Mouse (Mus musculus): Measurements from ENCODE around the gene Negr1. TPM values are rescaled to one million over a fixed set of nuclear protein-coding genes. Genes with fewer than 3 reads are reported as not detected.
A peak's percentile ranks its signal among the peaks of the same experiment; 100 is the strongest.

Negr1 gene
- polyA plus RNA-seq, 1 experiment from 2014 or later: 61.9 TPM

DNA sequence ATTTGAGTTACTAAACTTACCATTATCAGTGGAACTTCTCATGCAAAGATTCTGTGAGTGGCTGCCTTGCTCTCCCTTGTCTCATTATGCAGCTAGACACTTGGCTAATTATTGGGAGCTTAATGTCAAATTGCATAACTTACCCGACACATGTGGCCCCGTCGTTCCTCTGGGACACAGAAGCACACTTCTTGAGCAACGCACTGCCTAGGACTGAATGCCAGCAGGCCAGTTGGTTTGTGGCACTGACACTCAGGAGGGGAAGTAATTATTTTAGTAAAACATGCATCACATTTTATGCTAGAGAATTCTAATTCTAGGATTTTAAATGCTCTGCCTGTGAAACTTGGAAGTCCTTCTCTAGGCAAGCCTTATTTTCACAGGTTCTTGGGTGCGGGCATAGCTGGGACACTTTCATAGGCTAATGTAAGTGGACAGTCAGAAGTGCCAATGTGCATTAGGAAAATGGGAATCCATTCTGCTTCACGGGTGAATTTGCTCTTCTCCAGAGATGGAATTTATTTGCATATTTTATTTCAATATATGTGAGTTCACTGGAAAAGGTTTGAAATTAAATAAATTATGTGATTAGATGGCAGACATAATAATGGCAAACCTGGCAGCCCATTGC, 234.6 kb downstream of the Negr1 start:
- no peak overlapping the region for H3K27ac ChIP-seq (replicated peaks; ENCODE audit: low read depth, low read length)
- WGBS: 61% methylated on average over 6 of the region's 6 CpGs
- peak; percentile 39 for DNase-seq
- no peak overlapping the region for H3K4me3 ChIP-seq (replicated peaks; ENCODE audit: low read depth, low read length)
- no peak overlapping the region for H3K9ac ChIP-seq (replicated peaks; ENCODE audit: low read length)
- peak; percentile 55; the same call in 1 of the 2 replicates for ATAC-seq (ENCODE audit: low FRiP score, low TSS enrichment)
- no peaks in the 10 kb centered on the region for H3K36me3 ChIP-seq (ENCODE audit: control insufficient read depth, insufficient read depth, low read length)
- H3K4me1 ChIP-seq (ENCODE audit: control insufficient read depth, insufficient read depth, low read length): no peaks in the 10 kb centered on the region
- H3K27me3 ChIP-seq (ENCODE audit: control insufficient read depth, insufficient read depth, low read length): no peaks in the 10 kb centered on the region
- no peak overlapping the region for H3K4me2 ChIP-seq (ENCODE audit: low read length)
- no peaks in the 10 kb centered on the region for H3K9me3 ChIP-seq (ENCODE audit: control insufficient read depth, low read length)

DNA sequence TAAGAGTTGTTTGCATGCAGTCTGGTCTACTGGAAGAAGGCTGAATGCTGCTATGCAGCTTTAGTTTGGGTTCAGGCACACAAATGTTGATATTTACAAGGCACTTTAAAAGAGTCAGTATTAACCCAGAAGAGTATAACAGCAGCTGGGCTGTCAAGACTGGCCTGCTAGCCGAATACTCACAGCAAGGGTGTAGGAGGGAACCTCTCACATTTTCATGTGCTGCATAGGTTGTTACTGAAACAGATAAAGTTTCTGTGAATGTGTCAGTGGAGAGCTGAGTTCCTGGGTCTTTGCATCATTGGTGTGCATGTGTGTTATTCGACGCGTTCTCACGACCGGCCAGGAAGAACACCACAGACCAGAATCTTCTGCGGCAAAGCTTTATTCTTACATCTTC, 237.6 kb downstream of the Negr1 start:
- Histone ChIP-seq H3K36me3 (ENCODE audit: control insufficient read depth, insufficient read depth, low read length) (no peaks in the 10 kb centered on the region), H3K4me3 (replicated peaks; ENCODE audit: low read depth, low read length) (no peak overlapping the region), H3K27me3 (ENCODE audit: control insufficient read depth, insufficient read depth, low read length) (no peaks in the 10 kb centered on the region), H3K9ac (replicated peaks; ENCODE audit: low read length) (no peak overlapping the region), H3K9me3 (ENCODE audit: control insufficient read depth, low read length) (no peaks in the 10 kb centered on the region), H3K4me2 (ENCODE audit: low read length) (no peak overlapping the region), H3K27ac (replicated peaks; ENCODE audit: low read depth, low read length) (no peak overlapping the region), H3K4me1 (ENCODE audit: control insufficient read depth, insufficient read depth, low read length) (no peaks in the 10 kb centered on the region)
- no peak for ATAC-seq (ENCODE audit: low FRiP score, low TSS enrichment)
- 96% methylated on average over 7 of the region's 7 CpGs for WGBS
- DNase-seq: no peak

DNA sequence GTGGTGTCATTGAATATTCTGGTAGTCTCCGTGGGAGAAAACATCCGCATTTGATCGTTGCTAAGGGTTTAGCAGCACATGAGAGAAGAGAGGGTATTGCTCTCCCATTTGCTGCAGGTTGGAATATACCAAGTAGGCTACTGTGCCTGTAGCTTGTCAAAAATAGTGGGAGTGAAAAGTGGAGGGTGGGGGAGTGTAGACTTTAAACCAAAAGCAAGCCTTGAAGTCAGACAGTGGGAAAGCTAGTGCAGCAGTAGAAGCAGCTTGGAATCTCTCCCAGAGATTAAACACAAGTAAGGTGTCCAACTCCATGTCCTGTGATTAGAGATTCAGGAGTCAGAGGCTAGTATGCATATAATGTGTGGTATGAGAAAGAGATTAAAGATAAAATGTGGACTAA, 248.2 kb downstream of the Negr1 start:
- no peak for ATAC-seq (ENCODE audit: low FRiP score, low TSS enrichment)
- H3K36me3 ChIP-seq (ENCODE audit: control insufficient read depth, insufficient read depth, low read length): no peaks in the 10 kb centered on the region
- H3K9ac ChIP-seq (replicated peaks; ENCODE audit: low read length): no peak overlapping the region
- H3K4me1 ChIP-seq (ENCODE audit: control insufficient read depth, insufficient read depth, low read length): peaks cover 6% of the 10 kb centered on the region; the same call in 1 of the 2 replicates
- no peak overlapping the region for H3K27ac ChIP-seq (replicated peaks; ENCODE audit: low read depth, low read length)
- no peak for DNase-seq
- H3K27me3 ChIP-seq (ENCODE audit: control insufficient read depth, insufficient read depth, low read length): no peaks in the 10 kb centered on the region
- no peak overlapping the region for H3K4me3 ChIP-seq (replicated peaks; ENCODE audit: low read depth, low read length)
- no peak overlapping the region for H3K4me2 ChIP-seq (ENCODE audit: low read length)
- H3K9me3 ChIP-seq (ENCODE audit: control insufficient read depth, low read length): no peaks in the 10 kb centered on the region
- 87% methylated on average over 3 of the region's 3 CpGs for WGBS

DNA sequence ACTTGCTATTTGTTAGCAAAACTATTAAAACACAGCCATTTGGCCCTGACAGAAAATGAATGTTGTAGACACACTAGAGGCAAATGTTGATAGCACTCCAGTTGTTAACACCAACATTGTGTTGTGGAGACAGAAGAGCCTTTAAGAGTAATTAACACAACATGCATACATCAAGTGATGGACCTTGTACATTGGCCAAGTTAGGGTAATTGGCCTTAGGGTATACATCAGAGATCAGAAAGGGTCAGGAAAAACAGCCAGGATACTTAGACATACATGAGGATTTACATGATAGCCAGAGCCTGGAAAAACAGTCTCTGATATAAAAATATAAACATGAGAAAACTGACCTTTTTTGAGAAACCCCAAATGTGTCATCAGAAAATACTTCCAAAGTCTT, 255.3 kb downstream of the Negr1 start:
- no peak for ATAC-seq (ENCODE audit: low FRiP score, low TSS enrichment)
- H3K4me2 ChIP-seq (ENCODE audit: low read length): no peak overlapping the region
- no peak overlapping the region for H3K27ac ChIP-seq (replicated peaks; ENCODE audit: low read depth, low read length)
- H3K27me3 ChIP-seq (ENCODE audit: control insufficient read depth, insufficient read depth, low read length): no peaks in the 10 kb centered on the region
- DNase-seq: no peak
- H3K4me1 ChIP-seq (ENCODE audit: control insufficient read depth, insufficient read depth, low read length): no peaks in the 10 kb centered on the region
- H3K36me3 ChIP-seq (ENCODE audit: control insufficient read depth, insufficient read depth, low read length): no peaks in the 10 kb centered on the region
- H3K4me3 ChIP-seq (replicated peaks; ENCODE audit: low read depth, low read length): no peak overlapping the region
- no peaks in the 10 kb centered on the region for H3K9me3 ChIP-seq (ENCODE audit: control insufficient read depth, low read length)
- no peak overlapping the region for H3K9ac ChIP-seq (replicated peaks; ENCODE audit: low read length)

DNA sequence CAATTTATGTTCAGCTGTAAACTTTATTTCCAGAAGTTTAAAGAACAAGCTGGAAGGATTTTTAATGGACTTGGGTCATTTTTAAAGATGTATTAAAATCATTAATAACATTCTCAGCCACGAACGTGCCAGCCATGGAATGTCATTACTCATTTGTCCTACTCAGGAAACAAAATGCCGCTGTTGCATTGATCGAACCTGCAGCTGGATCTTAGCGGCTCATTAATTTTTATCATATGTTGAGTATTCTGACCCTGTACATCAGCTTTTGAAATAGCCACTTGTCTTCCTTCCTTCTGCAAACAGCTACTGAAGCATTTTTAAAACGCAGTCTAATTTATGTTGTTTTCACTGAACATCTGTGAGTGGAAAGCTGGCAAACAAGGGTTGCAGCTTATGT, 255.9 kb downstream of the Negr1 start:
- 85% methylated on average over 6 of the region's 6 CpGs for WGBS
- Histone ChIP-seq H3K4me2 (ENCODE audit: low read length) (no peak overlapping the region), H3K27ac (replicated peaks; ENCODE audit: low read depth, low read length) (no peak overlapping the region), H3K4me3 (replicated peaks; ENCODE audit: low read depth, low read length) (no peak overlapping the region), H3K9ac (replicated peaks; ENCODE audit: low read length) (no peak overlapping the region), H3K36me3 (ENCODE audit: control insufficient read depth, insufficient read depth, low read length) (no peaks in the 10 kb centered on the region), H3K9me3 (ENCODE audit: control insufficient read depth, low read length) (no peaks in the 10 kb centered on the region), H3K4me1 (ENCODE audit: control insufficient read depth, insufficient read depth, low read length) (no peaks in the 10 kb centered on the region), H3K27me3 (ENCODE audit: control insufficient read depth, insufficient read depth, low read length) (no peaks in the 10 kb centered on the region)
- DNase-seq: no peak
- no peak for ATAC-seq (ENCODE audit: low FRiP score, low TSS enrichment)

DNA sequence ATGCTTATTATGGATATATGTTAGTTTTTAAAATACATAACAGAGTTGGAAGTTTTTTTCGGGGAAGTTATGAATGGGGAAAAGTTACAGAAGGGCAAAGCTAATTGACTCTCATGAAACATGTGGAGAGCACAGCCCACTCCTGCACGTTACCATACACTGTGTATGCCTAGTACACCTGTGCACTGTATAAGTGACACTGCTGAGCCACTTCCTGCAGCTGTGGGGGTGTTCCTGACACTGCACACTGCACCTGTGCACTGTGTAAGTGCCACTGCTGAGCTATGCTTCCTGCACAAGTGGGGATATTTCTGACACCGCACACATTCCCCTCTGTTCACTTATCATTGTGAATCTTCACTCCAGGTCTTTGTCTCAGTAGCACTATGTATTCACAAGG, 261.4 kb downstream of the Negr1 start:
- Histone ChIP-seq H3K9ac (replicated peaks; ENCODE audit: low read length) (no peak overlapping the region), H3K27ac (replicated peaks; ENCODE audit: low read depth, low read length) (no peak overlapping the region), H3K4me3 (replicated peaks; ENCODE audit: low read depth, low read length) (no peak overlapping the region), H3K9me3 (ENCODE audit: control insufficient read depth, low read length) (no peaks in the 10 kb centered on the region), H3K4me2 (ENCODE audit: low read length) (no peak overlapping the region), H3K27me3 (ENCODE audit: control insufficient read depth, insufficient read depth, low read length) (no peaks in the 10 kb centered on the region), H3K4me1 (ENCODE audit: control insufficient read depth, insufficient read depth, low read length) (no peaks in the 10 kb centered on the region), H3K36me3 (ENCODE audit: control insufficient read depth, insufficient read depth, low read length) (no peaks in the 10 kb centered on the region)
- ATAC-seq (ENCODE audit: low FRiP score, low TSS enrichment): no peak
- WGBS: 91% methylated on average over 3 of the region's 3 CpGs
- DNase-seq: no peak

DNA sequence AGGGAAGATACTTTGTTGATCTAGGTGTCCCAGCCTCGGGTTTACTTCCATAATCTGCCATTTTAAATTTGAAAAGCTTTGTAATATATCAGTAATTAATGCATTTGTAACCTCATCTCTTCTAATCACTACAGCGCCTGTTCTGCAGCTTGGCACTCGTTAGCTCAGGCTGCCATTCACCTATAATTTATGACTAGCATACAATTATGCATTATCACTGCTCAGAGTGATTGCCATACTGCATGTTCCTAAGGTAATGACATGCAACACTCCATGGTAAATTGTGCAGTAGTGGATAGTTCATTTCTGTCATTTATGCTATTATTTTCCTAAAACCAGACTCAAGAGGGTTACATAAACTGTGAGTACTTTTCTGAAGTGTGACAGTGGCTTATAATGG, 272.3 kb downstream of the Negr1 start:
- Histone ChIP-seq H3K9ac (replicated peaks; ENCODE audit: low read length) (no peak overlapping the region), H3K27me3 (ENCODE audit: control insufficient read depth, insufficient read depth, low read length) (no peaks in the 10 kb centered on the region), H3K36me3 (ENCODE audit: control insufficient read depth, insufficient read depth, low read length) (no peaks in the 10 kb centered on the region), H3K4me2 (ENCODE audit: low read length) (no peak overlapping the region), H3K4me3 (replicated peaks; ENCODE audit: low read depth, low read length) (no peak overlapping the region), H3K9me3 (ENCODE audit: control insufficient read depth, low read length) (no peaks in the 10 kb centered on the region), H3K4me1 (ENCODE audit: control insufficient read depth, insufficient read depth, low read length) (no peaks in the 10 kb centered on the region), H3K27ac (replicated peaks; ENCODE audit: low read depth, low read length) (no peak overlapping the region)
- DNase-seq: no peak
- no peak for ATAC-seq (ENCODE audit: low FRiP score, low TSS enrichment)
- 39% methylated on average over 3 of the region's 3 CpGs for whole genome bisulfite sequencing

DNA sequence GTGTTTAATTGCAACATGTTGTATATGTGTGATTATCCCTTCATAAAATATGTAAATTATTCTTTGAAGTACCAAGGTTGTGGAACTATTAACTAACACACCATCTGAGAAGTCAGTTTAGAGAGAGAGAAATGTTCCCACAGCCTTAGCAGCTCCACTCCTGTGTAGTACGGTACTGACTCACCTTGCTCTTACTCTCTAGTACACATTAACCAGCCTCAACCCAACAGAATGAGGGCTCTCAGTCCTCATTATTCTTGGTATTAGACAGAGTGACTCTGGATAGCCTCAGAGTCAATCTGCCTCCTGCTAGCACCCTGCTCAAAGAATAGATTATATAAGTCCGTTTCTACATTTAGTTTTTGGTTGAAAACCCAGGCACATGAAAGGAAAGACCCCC, 277.0 kb downstream of the Negr1 start:
- Histone ChIP-seq H3K4me1 (ENCODE audit: control insufficient read depth, insufficient read depth, low read length) (no peaks in the 10 kb centered on the region), H3K27ac (replicated peaks; ENCODE audit: low read depth, low read length) (no peak overlapping the region), H3K36me3 (ENCODE audit: control insufficient read depth, insufficient read depth, low read length) (no peaks in the 10 kb centered on the region), H3K27me3 (ENCODE audit: control insufficient read depth, insufficient read depth, low read length) (no peaks in the 10 kb centered on the region), H3K9ac (replicated peaks; ENCODE audit: low read length) (no peak overlapping the region), H3K4me3 (replicated peaks; ENCODE audit: low read depth, low read length) (no peak overlapping the region), H3K4me2 (ENCODE audit: low read length) (no peak overlapping the region), H3K9me3 (ENCODE audit: control insufficient read depth, low read length) (no peaks in the 10 kb centered on the region)
- 90% methylated on average over 2 of the region's 2 CpGs for WGBS
- no peak for DNase-seq
- ATAC-seq (ENCODE audit: low FRiP score, low TSS enrichment): no peak

DNA sequence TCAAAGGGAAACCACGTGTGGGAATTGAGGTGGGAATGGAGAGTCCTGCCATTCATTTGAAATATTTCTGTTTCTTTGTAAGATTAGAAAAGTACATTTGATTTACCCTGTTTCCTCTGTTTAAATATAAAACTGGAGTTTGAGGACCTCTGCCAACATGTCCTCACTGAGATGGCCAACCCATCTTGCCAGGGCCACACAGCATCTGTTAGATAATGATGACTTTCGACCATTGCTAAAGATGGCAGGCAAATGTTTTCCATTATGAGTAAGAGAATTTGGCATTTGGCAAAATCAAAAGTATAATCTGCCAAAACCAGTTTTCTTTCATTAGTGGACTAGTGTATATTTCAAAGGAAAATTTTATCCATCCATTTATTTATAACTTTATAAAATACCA, 286.8 kb downstream of the Negr1 start:
- no peak for DNase-seq
- ATAC-seq (ENCODE audit: low FRiP score, low TSS enrichment): no peak
- WGBS: 87% methylated on average over 2 of the region's 2 CpGs
- H3K4me1 ChIP-seq (ENCODE audit: control insufficient read depth, insufficient read depth, low read length): no peaks in the 10 kb centered on the region
- H3K9ac ChIP-seq (replicated peaks; ENCODE audit: low read length): no peak overlapping the region
- H3K4me3 ChIP-seq (replicated peaks; ENCODE audit: low read depth, low read length): no peak overlapping the region
- H3K27me3 ChIP-seq (ENCODE audit: control insufficient read depth, insufficient read depth, low read length): no peaks in the 10 kb centered on the region
- no peak overlapping the region for H3K27ac ChIP-seq (replicated peaks; ENCODE audit: low read depth, low read length)
- H3K4me2 ChIP-seq (ENCODE audit: low read length): no peak overlapping the region
- H3K9me3 ChIP-seq (ENCODE audit: control insufficient read depth, low read length): no peaks in the 10 kb centered on the region
- H3K36me3 ChIP-seq (ENCODE audit: control insufficient read depth, insufficient read depth, low read length): no peaks in the 10 kb centered on the region
